Mouse (Mus musculus) NIH3T3 (cell line): ENCODE data around the gene Hectd1.

Experiments
- DNase-seq: peaks from one replicate; pipeline ENCODE4 v3.0.0-alpha.2; 2012; ENCODE audit warnings: low read depth

Hectd1 gene

GRCm38 (mm10) chr12:51768702-51769101 lies 60.6 kb downstream of the Hectd1 start:
- DNase-seq, result no peak

- no peak for DNase-seq
These were observed 61.9 kb downstream of the Hectd1 start for GRCm38 (mm10) chr12:51767454-51767853.

DNA sequence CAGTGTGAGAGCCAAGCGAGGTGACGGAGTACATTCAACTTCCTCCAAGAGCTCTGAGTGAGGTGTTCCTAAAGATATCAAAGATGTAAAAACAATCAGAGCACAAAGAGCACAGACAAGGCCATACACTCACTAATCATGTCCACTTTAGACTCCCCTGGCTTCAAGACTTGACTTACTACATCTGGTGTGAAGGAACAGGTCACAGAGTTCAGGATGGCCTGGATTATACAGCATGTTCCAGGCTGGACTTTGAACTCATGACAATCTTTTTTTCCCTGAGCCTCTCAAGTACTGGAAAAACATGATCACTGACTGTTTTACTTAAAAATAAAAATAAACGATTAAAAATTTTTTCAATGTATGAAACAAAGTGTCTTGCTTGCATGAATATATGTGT lies 70.0 kb downstream of the Hectd1 start:
- no peak for DNase-seq

GRCm38 (mm10) chr12:51756599-51756961 lies 72.8 kb downstream of the Hectd1 start:
- DNase-seq, result no peak

- DNase-seq, result peak; percentile 22
These were observed 73.3 kb downstream of the Hectd1 start for GRCm38 (mm10) chr12:51755938-51756598.

- DNase-seq, result peak; percentile 25
These were observed 82.0 kb downstream of the Hectd1 start for GRCm38 (mm10) chr12:51747348-51747747.

- no peak for DNase-seq
These were observed 84.4 kb downstream of the Hectd1 start for GRCm38 (mm10) chr12:51744957-51745356.

DNA sequence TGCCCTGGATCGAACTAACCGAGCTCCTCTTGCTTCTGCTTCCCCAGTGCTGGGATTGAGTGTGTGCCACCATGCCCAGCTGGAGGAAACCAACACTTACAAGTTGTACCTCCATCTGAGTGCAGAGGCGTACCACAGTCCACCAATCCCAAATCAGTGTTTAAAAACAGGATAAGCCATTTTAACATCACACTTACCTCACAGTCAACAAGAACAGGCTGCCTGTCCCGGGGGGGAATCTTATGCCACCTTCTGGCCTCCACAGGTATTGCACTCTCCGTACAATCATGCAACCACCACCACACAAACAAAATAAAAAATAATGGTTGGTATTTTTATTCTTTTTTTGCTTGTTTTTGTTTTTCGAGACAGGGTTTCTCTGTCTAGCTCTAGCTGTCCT lies 87.6 kb downstream of the Hectd1 start:
- peak; percentile 63 for DNase-seq

- DNase-seq, result no peak
These were observed 92.5 kb downstream of the Hectd1 start for GRCm38 (mm10) chr12:51736807-51737206.

DNA sequence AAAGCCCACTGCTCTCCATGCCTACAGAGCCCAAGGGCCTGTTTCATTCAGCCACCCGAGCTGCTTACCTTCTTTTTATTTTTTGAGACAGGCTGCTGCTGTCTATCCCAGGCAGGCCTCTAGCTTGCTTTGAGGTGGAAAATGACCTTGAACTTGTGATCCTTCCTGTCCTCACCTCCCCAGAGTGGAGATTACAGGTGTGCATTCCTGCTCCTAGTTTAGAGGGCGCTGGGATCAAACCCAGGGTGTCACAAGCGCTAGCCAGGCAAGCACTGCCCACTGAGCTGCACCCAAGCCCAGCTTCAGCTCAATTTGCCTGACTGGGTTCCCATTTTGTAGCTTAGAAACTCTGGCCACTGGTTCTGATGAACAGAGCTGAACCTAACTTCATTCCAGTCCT lies 93.0 kb downstream of the Hectd1 start:
- no peak for DNase-seq

DNA sequence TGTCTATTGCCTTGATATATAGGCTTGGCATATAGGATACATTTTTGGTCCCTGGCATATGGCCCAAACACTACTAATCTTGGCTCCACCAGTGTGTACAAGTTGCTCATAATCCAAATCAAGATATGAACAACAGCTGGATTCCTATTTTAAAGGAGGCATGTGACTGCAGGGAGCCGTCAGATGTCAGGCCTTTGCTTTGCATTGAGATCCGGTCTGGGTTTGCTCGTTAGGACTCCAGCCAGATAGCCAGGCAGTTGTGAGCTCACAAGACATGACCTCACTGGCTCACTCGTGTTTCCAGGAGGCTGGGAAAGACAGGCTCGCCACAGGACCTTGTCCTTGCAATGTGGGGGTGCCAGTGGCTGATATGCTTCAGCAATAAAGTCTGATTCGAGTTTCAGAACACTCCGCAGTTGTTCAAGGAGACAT lies 93.5 kb downstream of the Hectd1 start:
- peak; percentile 97 for DNase-seq

DNA sequence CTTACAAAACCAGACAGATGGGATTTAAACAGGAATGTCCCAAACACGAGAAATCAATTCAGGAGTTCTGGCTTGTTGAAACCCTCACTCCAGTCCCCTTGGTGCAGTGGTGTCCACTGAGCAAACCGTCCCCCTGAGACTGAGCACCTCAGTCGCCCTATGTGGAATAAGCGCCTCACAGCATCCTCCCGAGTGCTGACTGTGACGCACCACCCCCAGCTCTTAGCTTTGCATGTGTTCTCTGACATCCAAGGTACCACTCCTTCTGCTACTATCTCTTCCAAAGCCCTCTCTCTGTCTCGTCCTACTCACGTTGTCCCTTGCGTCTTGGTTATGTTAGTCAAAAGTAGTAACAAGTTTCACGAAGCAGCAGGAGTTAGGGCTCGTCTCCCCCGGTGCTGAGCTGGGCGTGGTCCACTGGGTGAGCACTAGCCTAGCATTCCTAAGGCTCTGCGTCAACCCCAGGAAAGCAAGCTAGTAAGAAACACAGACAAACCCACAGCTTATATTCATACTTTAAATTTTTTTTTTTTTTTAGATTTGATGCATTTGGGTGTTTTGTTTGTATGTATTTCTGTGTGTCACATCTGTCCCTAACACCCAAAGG lies 94.6 kb downstream of the Hectd1 start:
- peak; percentile 86 for DNase-seq

- DNase-seq, result no peak
These were observed 99.5 kb downstream of the Hectd1 start for GRCm38 (mm10) chr12:51729827-51730226.

DNA sequence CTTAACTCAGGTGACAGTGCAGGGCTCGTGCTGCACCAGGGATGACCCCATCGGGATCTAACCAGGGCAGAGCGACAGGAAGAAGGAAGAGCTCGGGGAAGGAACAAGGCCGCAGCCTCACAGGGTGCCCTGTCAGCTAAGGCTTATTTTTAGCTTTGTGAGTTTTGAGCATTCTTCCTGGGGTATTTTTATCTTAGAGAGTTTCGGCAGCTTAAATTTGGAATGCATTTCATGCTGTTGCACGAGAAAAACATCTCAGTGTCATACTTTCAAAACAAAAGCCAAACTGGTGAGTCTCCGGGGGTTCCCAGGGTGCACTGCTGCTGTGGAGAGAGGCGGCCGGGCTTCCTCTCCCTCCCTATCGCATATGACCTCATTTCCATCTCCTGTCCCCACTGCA lies 100.3 kb downstream of the Hectd1 start:
- peak; percentile 59 for DNase-seq

GRCm38 (mm10) chr12:51721836-51722235 lies 107.5 kb downstream of the Hectd1 start:
- DNase-seq, result peak; percentile 30

DNA sequence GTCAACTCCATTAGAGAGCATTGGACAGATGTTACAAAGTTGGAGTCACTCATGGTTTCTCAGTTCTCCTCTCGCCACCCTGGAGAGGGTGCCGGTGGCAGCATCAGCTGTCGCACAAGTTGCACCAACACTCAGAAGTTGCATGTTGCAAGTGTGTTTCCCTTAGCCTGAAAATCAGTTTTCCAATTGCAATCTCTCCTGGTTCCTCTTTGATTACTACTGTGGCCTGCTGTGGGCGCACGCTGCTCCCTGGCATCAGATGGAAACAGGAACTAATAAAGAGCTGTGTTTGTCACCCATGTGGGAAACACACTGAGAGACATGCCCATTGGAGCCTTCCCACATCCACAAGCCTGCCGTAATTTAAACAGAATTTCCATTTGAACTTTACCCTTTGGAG lies 110.7 kb downstream of the Hectd1 start:
- DNase-seq, result no peak

DNA sequence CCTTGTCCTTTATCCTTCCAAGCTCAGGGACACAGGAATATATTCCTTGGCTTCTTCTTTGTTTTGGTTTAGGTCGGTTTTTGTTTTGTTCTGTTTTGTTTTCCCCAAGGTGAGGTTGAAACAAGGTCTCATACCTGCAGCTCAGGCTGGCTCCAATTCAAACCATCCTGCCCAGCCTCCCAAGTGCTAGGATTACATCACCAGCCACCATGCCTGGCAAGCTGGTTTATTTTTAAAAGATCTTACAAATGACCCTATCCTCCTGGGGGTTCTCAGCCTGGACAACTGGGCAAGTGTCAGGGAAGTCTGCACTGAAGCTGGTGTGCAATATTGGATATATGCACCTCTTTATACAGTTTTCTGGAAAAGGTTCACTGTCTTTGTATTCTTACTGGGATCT lies 116.7 kb downstream of the Hectd1 start:
- DNase-seq, result no peak

DNA sequence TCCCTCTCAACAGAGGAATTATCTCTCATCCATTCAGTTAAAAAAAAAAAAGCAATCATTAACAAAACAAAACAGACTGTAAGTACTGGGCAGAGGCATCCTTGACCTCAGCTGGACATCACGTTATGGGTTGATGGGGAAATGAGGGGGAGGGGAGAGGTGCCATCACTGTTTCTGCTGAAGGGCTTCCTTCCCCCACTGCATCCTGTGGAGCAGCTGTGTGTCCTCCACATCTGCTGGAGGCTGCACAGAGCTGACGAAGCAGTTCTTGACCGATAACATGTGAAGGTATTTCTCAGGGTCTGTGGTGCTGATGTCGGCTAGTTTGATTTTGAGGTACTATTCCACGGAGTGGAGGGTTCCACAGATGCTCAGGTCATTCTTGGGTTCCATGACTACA lies 119.2 kb downstream of the Hectd1 start:
- DNase-seq, result no peak

- no peak for DNase-seq
These were observed 119.6 kb downstream of the Hectd1 start for GRCm38 (mm10) chr12:51709741-51710140.

DNA sequence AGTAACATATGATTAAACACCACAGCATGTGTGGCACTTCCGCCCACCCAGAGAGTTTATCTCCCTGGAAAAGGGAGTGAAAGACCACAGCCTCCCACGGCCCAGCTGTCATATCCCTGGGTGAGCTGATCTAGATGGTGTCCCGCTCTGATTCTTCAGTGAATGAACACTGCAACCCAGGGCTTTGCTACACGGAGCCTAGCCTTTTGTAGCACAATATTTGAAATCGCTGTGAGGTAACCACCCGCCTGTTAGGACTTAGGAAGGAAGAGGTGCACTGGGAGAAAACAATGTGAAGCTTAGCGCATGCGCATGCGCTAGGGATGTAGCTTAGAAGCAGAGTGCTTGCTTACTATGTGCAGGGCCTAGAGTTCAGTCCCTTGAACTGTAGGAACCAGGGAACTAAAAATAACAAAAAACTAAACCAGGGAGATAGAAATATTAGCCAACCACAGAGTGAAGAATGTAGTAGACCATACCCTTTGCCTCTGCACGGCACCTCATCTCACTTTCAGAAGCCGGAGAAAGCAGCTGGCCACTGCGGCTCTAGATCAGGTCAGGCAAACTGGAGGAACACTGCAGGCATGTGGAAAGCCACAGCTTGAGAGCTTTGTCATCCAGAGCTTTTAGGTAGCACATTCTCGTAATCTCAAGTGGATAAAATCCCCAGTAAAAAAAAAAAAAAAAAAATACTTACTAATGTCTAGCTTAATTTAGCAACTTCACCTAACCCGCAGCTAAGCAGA lies 120.2 kb downstream of the Hectd1 start:
- no peak for DNase-seq

- no peak for DNase-seq
These were observed 122.6 kb downstream of the Hectd1 start for GRCm38 (mm10) chr12:51706673-51707235.

GRCm38 (mm10) chr12:51705778-51706177 lies 123.6 kb downstream of the Hectd1 start:
- DNase-seq, result no peak

DNA sequence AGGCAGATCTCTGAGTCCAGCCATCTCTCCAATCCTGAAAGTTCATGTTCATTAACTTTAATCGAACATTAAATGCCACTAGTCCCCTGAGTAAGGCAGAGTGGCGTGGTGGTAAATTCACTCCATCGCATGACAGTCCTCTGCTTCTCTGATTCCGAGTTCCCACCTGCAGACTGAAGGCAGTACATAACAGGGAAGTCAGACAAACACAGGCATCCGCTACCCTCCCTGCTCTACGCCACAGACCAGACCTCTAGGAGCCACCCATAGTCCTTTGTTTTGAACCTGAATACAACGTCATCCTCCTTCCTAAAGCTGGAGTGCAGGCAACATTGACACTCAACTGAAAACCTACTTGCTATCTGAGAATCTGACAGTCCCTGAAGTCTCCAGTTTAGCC lies 124.8 kb downstream of the Hectd1 start:
- DNase-seq, result no peak
